Mouse (Mus musculus) cerebellum, adult (tissue): Measurements from ENCODE around the gene Psmd5.

Experiments used
- ATAC-seq: cut with Nextera tagmentation; 2 replicates; pipeline ENCODE4 v1.9.2; 2017; ENCODE audit warnings: mild to moderate bottlenecking, moderate library complexity, mixed read lengths; ENCODE audit not compliant: insufficient number of reproducible peaks, low FRiP score, low TSS enrichment

Gene Psmd5

DNA sequence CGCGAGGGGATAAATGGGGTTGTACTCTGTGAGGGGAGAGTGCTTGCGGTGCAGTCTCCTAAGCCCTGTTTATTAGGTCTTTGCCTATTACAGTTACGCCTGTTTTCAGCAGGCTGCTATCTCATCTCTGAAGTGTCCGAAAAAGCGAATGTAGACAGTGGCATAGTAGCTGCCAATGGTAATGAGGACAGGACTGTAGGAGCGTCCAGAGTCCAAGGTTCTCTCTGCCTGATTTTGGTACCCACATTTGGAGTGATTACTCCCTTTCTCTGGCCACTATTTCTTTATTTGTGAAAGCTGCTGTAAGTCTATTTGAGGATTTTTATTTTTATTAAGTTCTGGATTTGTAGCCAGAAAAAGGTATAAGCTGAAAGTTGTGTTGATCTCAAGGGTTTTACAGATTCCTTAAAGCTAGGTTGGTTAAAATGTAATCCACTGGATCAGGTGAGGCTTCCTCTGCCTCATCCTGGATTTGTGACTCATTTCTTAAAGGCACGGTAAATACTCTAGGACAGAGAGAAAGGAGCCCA is at the start of gene Psmd5:
TSS of gene Psmd5 (minus strand) at position 153 of the 530 bp plus-strand sequence.
- no peak for ATAC-seq

GRCm38 (mm10) chr2:34922729-34923128 is 48.0 kb upstream of the Psmd5 start:
- no peak for ATAC-seq

DNA sequence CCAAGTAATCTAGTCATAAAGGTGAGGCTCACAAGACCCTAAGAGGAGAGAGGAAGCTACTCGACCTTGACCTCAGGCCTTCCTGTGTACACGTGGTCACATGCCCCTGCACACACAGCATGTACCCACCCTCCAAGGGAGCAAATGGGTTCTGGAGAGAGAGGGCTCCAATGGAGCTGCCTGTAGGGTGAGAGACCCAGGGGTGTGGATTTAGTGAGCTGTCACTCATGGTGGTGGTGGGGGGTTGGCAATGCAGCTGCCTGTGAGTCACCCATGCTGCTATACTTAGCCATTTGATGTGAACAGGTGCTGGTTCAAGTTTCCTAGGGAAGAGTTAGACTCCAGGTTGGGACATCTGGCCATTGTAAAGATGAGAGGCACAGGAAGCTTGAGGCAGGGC is 45.4 kb upstream of the Psmd5 start:
- no peak for ATAC-seq

- no peak for ATAC-seq
Observed at GRCm38 (mm10) chr2:34915103-34915502, 40.3 kb upstream of the Psmd5 start.

- no peak for ATAC-seq
Observed at GRCm38 (mm10) chr2:34914823-34915082, 40.0 kb upstream of the Psmd5 start.

DNA sequence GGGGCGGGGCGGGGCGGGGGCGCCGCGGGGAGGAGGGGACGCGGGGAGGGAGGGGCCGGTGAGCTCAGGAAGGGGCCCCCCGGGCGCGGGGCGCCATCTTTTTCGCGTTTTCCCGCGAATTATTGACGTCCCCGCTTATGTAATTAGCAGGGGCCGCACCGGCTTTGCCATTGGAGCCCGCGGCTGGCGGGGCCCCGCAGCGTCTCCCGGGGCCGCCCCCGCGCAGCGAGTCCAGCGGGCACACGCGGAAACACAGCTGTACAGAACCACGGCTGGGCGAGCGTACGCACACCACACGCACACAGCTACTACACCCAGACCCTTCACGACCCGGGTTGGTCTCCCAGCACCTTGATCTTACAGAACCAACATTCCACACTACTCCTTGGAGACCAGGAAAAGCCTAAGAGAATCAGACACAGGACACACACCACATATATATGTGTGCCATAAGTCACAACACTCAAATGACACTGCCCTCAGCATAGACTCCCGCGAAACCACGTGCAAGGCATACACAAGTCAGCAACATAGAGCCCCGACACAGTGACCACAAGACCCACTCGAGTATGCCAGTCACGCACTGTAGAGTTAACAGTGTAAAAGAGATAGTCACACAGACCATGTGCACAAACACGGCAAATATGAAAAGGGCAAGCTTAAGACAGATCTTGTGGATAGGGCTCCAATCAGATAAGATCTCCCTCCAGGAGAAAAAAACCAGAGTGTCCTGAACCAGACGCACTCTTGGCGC is 39.5 kb upstream of the Psmd5 start:
- ATAC-seq: no peak

DNA sequence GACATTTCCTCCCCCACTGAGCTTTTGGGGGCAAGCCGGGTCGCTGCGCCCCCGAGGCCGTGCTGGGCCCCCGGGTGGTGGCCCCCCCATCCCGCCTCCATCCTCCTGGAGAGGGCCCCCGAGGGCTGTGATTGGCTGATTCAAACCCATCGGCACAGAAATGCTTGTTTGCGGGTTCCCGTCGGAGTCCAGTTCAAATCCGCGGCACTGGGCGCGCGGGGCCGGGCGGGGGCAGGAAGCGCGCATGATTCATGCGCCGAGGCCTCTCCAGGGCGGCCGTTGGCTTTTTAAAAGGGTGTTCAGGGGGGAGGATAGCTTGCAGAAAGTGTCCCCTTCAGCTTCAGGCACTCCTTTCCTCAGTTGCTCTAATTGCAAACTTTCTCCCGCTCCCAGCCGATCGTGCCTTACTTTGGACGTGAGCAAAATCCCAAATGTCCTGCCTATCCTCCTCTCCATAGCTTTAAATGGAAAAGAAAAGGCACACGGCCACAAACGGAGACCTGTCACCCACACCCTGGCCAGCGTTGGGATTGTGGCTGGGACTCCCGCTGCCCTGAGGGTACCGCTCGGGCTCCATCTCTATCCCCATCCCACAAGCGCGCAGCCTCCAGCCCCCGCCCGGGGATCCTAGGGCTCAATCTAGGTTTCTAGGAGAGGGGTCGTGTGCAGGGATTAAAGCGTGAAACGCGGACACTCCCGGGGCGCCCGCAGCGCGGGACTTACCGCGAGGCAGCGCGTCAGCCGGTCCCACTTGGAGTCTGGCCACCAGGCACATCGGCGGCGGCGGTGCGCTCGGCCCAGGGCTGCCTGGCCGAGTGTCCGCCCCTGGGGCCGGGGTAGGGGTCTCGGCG is 38.7 kb upstream of the Psmd5 start, which contains the start of gene Phf19:
TSS of gene Phf19 (minus strand) at position 809 of the 851 bp plus-strand sequence.
- ATAC-seq: peak; percentile 32; the same call in 1 of the 2 replicates

DNA sequence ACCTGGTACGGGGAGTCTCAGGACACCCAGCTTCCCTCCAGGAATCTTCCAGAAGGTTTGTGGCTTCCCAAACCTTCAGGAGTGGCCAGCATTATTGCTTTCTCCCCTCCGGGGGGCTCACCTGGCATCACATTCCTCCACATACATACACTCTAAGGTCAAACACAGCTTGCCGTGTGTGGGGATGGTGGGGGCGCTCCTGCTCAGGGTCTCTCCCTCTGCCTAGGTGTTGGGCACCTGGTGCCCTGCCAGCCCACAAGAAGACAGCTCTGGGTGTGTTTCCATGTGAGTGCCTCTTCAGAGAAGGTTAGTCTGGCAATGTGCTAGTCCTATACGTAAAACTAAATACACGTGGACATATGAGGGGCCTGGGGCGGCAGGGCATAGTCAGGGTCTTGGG is 37.8 kb upstream of the Psmd5 start:
- ATAC-seq: no peak

GRCm38 (mm10) chr2:34911871-34912270 is 37.1 kb upstream of the Psmd5 start:
- no peak for ATAC-seq

- ATAC-seq: no peak
Observed at GRCm38 (mm10) chr2:34909719-34910118, 35.0 kb upstream of the Psmd5 start.

DNA sequence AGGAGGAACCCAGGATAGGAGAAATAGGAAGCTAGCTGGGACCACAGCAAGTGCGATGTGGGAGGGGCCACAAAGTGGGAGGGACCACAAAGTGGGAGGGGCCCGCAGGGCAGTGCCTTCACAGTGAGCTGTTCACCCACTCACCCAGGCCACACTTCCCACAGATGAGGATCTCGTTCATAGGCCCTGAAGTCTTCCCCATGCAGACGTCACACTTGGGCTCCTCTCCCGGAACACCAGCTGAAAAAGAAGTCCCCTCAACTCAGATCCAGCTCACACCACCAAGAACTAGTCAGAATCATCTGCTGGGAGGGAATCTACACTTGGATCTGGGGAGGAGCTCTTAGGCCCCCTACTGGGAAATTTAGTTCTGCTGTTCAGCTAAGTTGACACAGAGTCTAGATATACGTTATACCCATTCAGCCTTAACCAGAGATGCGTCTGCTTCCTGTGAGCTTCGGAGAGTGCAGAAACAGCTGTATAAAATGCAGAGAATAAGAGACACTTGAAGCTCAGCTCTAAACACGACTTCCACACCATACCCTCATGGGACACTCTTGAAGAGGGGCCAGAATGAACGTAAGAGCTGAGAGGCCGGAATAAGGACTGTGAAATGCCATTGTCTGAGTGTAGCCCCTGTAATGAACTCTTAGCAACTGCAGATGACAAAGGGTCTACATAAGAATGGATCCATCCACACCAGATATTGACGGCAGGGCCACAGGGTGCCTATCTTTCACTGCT is 32.3 kb upstream of the Psmd5 start:
- ATAC-seq: no peak

- ATAC-seq: no peak
Observed at GRCm38 (mm10) chr2:34906426-34906825, 31.7 kb upstream of the Psmd5 start.

- peak; percentile 94 for ATAC-seq
Observed at GRCm38 (mm10) chr2:34904849-34905542, 30.2 kb upstream of the Psmd5 start.

DNA sequence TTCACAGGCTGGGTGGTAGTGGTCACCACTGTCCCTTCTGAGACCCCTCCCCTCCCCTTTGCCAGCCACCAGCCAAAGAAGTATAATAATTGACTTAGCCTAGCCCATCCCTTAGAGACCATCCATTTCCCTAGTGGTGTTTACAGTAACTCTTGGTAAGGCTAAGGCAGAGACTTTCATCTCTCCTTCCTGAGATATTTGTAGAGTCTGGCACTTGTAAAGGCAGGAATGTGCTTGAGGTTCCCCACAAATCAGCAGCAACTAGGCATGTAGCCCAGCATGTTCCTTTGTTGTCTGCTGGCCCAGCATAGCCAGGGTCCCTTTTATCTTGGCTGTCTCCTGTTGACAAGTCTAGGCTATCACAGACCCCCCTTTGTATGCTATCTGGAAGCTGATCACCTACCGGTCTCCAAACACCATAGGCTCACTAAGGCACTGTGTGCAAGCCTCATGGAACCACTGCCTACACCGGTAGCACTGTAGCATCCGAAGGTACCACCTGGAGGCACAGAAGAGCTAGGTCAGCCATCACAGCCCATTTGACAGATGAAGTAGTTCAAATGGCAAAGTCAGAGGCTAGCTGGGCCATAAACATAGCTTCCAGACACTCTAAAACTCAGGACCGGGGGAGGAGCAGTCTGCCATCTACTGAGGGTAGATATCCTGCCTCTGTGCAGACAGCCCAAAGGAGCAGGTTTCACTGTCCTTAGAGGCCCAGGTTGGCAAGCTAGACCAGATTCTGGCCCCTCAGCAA is 29.1 kb upstream of the Psmd5 start:
- no peak for ATAC-seq

- no peak for ATAC-seq
Observed at GRCm38 (mm10) chr2:34903191-34903590, 28.4 kb upstream of the Psmd5 start.

GRCm38 (mm10) chr2:34902731-34903130 is 28.0 kb upstream of the Psmd5 start:
- no peak for ATAC-seq

DNA sequence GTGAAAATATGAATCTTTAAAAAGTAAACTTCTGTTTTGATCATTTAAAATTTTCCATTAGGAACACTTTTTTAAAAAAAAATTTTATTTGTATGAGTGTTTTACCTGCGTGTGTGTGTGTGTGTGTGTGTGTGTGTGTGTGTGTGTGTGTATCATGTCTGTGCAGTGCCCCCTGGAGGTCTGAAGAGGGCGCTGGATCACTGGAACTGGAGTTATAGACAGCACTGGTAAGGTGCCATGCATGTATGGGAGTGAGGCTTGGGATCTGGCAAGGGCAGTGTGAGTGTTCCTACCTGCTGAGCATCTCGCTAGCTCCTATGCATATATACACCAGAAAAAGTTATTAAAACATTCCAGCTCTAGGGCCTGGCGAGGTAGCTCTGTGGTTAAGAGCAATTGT is 27.0 kb upstream of the Psmd5 start:
- ATAC-seq: no peak

GRCm38 (mm10) chr2:34900412-34900811 is 25.6 kb upstream of the Psmd5 start:
- no peak for ATAC-seq

DNA sequence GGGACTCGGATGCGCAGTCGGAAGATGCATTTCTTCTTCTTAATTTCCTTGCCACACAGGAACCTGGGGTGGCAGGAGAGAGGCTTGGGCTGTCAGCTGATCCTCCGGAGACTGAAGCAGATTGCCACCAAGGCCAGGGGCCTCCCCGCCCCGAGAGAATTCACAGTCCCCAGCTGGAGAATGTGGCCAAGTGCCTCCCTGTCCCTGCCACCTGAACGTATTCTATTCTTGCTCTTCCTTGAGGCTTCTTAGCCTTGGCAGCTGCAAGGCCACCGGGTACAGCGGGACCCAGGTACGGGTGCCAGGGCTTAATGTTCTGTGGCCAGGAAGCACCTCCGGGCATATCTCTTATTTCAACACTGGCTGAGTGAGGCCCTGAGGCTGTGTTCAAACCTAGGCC is 24.9 kb upstream of the Psmd5 start:
- ATAC-seq: no peak

DNA sequence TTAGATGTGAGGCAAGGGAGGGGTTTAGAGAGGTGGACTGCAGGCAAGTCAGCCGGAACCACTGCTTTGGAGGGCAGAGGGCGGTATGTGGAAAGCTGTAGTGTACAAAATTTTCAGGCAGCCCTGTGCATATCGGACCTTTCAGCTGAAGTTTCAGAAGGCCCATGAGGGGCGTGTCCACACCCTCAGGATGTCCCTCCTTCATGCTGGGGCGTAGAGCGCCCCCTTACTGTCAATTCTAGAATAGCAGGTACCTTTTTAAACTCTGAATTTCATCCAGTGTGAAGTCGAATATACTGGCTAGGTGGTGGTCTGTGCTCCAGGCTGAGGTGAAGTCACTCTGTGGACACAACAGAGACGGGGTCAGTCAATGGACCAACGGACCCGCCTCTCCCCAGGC is 23.1 kb upstream of the Psmd5 start:
- no peak for ATAC-seq
